Mouse (Mus musculus) B cell, adult 2 months (primary cell): ENCODE results near the gene Slit3.

Source experiments
- DNase-seq, 2 experiments: peaks; one replicate each; pipeline ENCODE4 v3.0.0; 2022

Gene Slit3

DNA sequence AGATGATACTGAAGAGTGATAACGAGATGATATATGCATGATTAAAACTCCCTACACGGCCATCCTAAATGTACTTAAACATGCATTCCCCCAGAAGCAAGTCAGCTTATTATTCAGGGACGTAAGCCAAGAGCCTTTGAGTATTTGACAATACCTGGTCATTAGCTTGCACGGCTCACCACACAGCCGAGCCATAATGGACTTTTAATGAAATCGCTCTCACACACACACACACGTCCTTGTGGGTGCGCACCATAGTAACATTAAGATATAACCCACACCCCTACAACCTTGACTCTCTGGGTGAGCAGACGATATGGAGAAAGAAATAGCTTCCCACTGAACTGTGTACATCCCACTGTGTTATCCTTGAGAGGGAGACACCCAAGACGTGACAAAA, 82.6 kb downstream of the Slit3 start:
- no peak for DNase-seq

- DNase-seq: no peak
These were observed 83.1 kb downstream of the Slit3 start for GRCm38 (mm10) chr11:35204084-35204483.

- no peak for DNase-seq
These were observed 90.0 kb downstream of the Slit3 start for GRCm38 (mm10) chr11:35210728-35211682.

DNA sequence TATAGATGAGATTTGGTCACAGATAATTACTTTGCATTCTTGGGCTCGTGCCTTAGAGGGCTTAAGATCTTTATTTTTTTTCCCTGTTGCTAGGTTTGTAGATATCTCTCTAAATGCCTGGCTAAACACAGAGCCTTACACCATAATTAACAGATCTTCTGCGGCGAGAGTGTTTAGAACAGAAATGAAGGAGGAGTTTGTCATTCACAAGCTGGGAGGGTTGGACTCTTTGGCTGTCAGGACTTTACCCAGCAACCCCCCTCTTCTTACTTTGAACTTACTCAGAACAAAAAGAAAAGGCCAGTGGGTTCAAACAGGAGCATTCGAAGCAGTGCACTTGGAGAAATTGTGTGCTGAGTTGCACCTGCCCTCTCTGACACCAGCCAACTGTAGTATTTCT, 103.0 kb downstream of the Slit3 start:
- no peak for DNase-seq

GRCm38 (mm10) chr11:35231361-35232090, 110.5 kb downstream of the Slit3 start:
- no peak for DNase-seq

GRCm38 (mm10) chr11:35232321-35232720, 111.3 kb downstream of the Slit3 start:
- no peak for DNase-seq

DNA sequence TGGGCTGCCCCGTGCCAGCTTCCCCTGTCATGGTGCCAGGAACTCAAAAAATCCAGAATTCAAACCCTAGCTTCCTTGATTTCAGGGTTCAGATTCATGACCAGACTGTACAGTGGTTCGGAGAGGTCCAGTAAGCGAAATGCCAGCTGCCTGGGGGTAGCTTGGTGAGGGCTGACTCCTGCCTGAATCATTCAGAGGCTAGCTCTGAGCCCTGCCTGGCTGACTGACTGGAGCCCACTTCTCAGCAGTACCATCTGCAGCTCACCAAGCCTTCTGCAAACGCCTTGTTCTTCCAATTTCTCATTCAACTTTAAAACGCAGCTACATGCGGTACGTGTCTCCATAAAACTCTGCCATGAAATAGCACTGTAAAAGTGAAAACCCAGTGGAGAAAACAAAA, 120.4 kb downstream of the Slit3 start:
- no peak for DNase-seq

DNA sequence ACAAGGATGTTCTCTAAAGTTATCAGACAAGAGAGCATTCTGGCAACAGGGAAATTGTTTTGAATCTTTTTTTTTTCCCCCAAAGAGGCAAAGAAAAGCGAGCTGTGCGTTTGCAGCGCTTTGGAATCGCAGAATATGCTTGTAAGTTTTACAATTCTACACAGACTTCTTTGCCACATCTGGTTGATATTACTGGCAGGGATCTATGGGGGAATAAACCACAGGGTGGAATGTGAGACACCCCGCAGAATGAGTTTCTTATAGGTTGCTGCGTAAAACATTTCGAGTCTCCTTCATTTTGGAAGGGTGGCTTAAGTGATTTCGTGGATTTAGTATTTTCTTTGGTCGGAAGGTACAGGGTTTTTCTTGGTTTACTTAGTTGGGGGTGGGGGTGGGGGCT, 122.6 kb downstream of the Slit3 start:
- DNase-seq: no peak

- no peak for DNase-seq
These were observed 123.5 kb downstream of the Slit3 start for GRCm38 (mm10) chr11:35244526-35244925.

DNA sequence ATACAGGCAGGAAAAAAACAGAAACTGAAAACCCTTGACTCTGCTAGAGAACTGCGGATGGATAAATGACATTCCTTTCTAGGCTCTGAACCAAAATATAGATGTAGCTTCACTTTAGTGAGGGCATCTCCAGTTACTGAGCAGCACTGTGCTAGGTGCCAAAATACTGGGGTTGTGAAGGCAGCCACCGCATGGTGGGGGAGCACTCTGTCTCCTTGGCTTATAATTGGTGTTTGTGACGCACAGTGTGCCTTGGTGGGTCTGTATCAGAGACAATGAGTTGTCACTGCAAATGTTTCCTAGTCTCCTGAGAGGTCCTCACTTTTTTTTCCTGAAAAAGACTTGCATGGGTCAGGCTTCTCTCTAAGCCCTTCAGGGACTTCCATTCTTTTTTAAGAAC, 125.6 kb downstream of the Slit3 start:
- no peak for DNase-seq

- DNase-seq: no peak
These were observed 127.1 kb downstream of the Slit3 start for GRCm38 (mm10) chr11:35248088-35248487.

DNA sequence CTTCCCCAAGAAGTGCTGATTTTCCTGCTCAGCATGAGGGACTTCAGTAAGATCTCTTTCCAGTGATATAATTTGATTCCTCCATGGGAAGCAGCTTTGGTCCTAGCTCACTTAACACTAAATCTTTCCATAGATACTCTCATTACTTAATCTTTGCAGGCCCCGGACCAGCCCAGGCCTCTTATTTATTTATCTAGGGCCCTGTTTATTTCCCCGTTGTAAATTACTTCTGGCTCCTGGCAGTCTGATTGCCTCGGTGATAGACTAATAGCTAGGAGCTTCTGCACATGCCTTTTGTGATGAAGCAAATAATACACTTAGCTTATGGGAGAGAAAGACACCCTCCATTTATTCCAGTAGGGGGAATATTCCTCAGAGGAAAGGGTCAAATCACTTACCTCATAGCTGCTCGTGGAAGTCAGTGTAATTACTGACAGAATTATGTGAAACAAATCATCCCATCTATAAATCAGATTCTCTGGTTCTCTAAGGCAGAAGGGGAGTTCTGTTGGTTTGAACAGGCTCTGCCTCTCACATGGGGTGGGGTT, 129.9 kb downstream of the Slit3 start:
- no peak for DNase-seq

- no peak for DNase-seq
These were observed 130.9 kb downstream of the Slit3 start for GRCm38 (mm10) chr11:35251910-35252309.

DNA sequence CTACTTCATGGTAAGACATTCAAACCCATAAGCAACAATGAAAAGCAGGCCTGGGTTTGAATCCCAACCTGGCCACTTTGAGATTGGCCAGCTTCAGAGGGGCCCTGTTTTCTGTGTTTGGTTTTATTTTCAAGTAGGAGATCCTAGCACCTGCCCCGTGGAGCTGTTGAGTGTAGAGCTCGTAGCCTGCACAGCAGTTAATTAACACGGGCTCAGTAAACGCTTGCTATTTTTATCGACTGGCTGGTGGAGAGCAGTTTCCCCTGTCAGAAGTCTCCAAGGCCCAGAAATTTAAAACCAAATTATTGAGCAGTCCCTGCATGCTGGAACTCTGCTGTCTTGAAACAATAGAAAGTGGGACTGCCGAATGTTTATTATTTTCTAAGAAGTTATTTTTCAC, 136.3 kb downstream of the Slit3 start:
- no peak for DNase-seq

- no peak for DNase-seq
These were observed 140.6 kb downstream of the Slit3 start for GRCm38 (mm10) chr11:35261562-35262087.

DNA sequence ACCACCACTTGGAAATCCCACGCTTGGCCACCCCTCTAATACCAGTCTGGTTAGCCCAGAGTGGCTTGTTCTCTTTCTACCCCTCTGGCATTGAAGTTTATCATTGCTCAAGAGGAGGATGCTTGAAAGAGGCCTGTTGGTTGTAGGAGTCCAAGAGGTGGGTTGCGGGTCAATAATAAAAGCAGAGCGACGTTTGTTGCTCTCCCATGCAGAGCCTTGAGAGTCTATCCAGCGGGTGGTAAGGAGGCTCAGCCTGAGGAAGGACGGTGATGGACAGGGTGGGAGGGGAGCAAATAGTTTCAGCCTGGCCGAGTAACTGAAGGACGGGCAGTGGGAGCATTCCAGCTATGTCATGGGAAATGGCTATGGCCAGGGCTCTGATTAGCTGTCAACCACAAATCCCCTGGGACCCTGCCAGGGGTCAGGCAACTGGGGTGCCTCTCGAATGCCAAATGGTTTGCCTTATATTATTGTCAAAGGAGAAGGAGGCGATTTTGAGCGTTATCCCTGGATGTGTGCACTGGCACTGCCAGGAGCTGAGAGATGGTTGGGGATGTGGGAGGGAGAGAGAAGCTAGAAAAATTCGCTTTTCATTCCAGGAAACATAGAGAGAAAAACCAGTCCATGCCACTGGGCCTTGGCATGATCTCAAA, 141.4 kb downstream of the Slit3 start:
- no peak for DNase-seq

DNA sequence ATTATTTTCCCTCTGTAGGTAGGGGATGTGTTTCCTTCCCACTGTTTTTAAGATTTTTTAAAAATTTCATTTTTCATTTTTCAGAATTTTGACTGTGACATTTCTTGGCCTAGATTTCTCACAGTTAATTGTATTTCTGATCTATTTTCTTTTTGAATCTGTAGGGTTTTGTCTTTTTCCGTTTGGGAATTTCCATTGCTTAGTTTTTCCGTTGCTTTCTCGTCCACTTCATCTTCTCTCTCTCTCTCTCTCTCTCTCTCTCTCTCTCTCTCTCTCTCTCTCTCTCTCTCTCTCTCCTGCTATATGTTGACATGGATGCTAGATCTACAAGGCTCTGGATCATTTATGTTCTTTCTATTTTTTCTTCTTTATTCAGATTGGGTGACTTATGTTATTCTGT, 143.7 kb downstream of the Slit3 start:
- DNase-seq: no peak

DNA sequence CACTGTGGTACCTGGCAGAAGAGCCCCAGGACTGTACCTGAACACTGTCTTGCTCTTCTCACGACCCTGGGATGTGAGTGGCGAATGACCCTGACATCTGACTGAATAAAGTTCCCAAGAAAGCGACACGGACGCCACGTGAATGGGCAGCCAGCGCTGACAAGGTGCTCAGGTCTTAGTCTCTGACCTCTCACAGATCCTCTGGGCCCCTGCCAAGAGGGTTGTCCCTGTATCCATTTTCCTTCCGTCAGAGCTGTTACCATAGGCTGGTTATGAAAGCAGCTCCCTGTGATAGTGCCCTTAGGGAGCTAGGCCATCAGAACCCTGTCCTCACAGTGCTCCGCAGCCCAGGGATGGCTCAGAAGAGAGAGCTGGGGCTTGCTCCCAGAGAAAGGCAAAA, 149.4 kb downstream of the Slit3 start:
- DNase-seq: no peak

- no peak for DNase-seq
These were observed 152.4 kb downstream of the Slit3 start for GRCm38 (mm10) chr11:35273416-35273815.

GRCm38 (mm10) chr11:35274036-35274435, 153.0 kb downstream of the Slit3 start:
- no peak for DNase-seq

DNA sequence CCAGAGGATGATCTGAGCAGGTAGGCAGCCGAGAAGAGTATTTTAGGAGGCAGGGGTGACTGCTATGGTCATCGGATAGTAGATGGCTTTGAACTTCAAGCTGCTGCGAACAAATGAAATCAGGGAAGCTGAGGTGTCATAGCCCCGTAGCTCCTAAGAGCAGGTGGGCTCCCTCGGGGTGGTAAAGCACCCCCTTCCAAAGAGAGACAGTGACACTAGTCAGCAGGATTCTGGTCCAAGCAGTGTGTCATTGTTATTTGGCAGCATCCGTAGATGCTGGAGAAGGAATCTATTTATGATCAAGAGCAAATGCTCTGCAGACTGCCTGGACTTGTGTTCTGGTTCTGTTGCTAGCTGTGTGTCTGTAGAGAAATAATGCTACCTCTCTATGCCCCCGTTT, 154.3 kb downstream of the Slit3 start:
- no peak for DNase-seq

- no peak for DNase-seq
These were observed 155.0 kb downstream of the Slit3 start for GRCm38 (mm10) chr11:35276001-35276400.
